Mouse (Mus musculus): Measurements from ENCODE around the gene Plxdc1. TPM values are rescaled to one million over a fixed set of nuclear protein-coding genes. Genes with fewer than 3 reads are reported as not detected.

Gene Plxdc1
- polyA plus RNA-seq, 2 experiments = 0.20 to 0.38 TPM

- WGBS (ENCODE audit: insufficient replicate concordance) = 43% methylated on average over 15 of the region's 15 CpGs
- Histone ChIP-seq H3K27me3 (ENCODE audit: control insufficient read depth, insufficient read depth, low read length) (no peaks in the 10 kb centered on the region), H3K4me1 (replicated peaks; ENCODE audit: control insufficient read depth in 2 of 2, insufficient read depth in 2 of 2, low read length in 1 of 2) (0 out of 4 replicates have a peak, but pooled peaks cover 0 to 2% of the 10 kb centered on the region in 2 experiments), H3K27ac (no peak overlapping the region), H3K36me3 (replicated peaks; ENCODE audit: control insufficient read depth, insufficient read depth, low read depth) (no peaks in the 10 kb centered on the region), H3K4me2 (ENCODE audit: low read depth) (no peak overlapping the region), H3K9ac (replicated peaks) (no peak overlapping the region), H3K9me3 (ENCODE audit: control insufficient read depth, low read length) (no peaks in the 10 kb centered on the region), H3K4me3 (ENCODE audit: insufficient read depth in 1 of 2, low read depth in 2 of 2, low read length in 2 of 2) (no peak overlapping the region)
- TF ChIP-seq EP300 (IDR thresholded peaks at IDR 0.05; ENCODE audit: low read depth) (no peak), CTCF (IDR thresholded peaks at IDR 0.05; ENCODE audit: low read depth) (no peak)
- ATAC-seq (ENCODE audit: insufficient read depth) (no peak), DNase-seq (ENCODE audit: low read depth in 3 of 3, low spot score in 3 of 3) (no peak)
These were observed 43.7 kb downstream of the Plxdc1 start for GRCm38 (mm10) chr11:97942420-97943111.

GRCm38 (mm10) chr11:97937469-97938105, 48.7 kb downstream of the Plxdc1 start:
- Histone ChIP-seq H3K4me3 (ENCODE audit: insufficient read depth in 1 of 2, low read depth in 2 of 2, low read length in 2 of 2) (no peak overlapping the region), H3K9ac (replicated peaks) (no peak overlapping the region), H3K4me1 (replicated peaks; ENCODE audit: control insufficient read depth in 2 of 2, insufficient read depth in 2 of 2, low read length in 1 of 2) (peaks cover 0 to 8% of the 10 kb centered on the region in 2 experiments; a peak in 1 of 4 replicates), H3K27me3 (ENCODE audit: control insufficient read depth, insufficient read depth, low read length) (no peaks in the 10 kb centered on the region), H3K36me3 (replicated peaks; ENCODE audit: control insufficient read depth, insufficient read depth, low read depth) (no peaks in the 10 kb centered on the region), H3K27ac (no peak overlapping the region), H3K9me3 (ENCODE audit: control insufficient read depth, low read length) (no peaks in the 10 kb centered on the region), H3K4me2 (ENCODE audit: low read depth) (no peak overlapping the region)
- 49% methylated on average over 2 of the region's 2 CpGs for WGBS (ENCODE audit: insufficient replicate concordance)
- TF ChIP-seq CTCF (IDR thresholded peaks at IDR 0.05; ENCODE audit: low read depth) (no peak), EP300 (IDR thresholded peaks at IDR 0.05; ENCODE audit: low read depth) (no peak)
- DNase-seq (ENCODE audit: low read depth in 3 of 3, low spot score in 3 of 3) (no peak), ATAC-seq (ENCODE audit: insufficient read depth) (no peak)

- TF ChIP-seq EP300 (IDR thresholded peaks at IDR 0.05; ENCODE audit: low read depth) (no peak), CTCF (IDR thresholded peaks at IDR 0.05; ENCODE audit: low read depth) (peak; percentile 80)
- Histone ChIP-seq H3K27me3 (ENCODE audit: control insufficient read depth, insufficient read depth, low read length) (no peaks in the 10 kb centered on the region), H3K4me1 (replicated peaks; ENCODE audit: control insufficient read depth in 2 of 2, insufficient read depth in 2 of 2, low read length in 1 of 2) (peaks cover 0 to 7% of the 10 kb centered on the region in 2 experiments; a peak in 1 of 4 replicates), H3K9me3 (ENCODE audit: control insufficient read depth, low read length) (no peaks in the 10 kb centered on the region), H3K36me3 (replicated peaks; ENCODE audit: control insufficient read depth, insufficient read depth, low read depth) (no peaks in the 10 kb centered on the region), H3K4me3 (ENCODE audit: insufficient read depth in 1 of 2, low read depth in 2 of 2, low read length in 2 of 2) (no peak overlapping the region), H3K27ac (no peak overlapping the region), H3K4me2 (ENCODE audit: low read depth) (no peak overlapping the region), H3K9ac (replicated peaks) (no peak overlapping the region)
- peak in 2 of 3 experiments; percentile 28 to 44 for DNase-seq (ENCODE audit: low read depth in 3 of 3, low spot score in 3 of 3)
- no peak for ATAC-seq (ENCODE audit: insufficient read depth)
- 38% methylated on average over 3 of the region's 3 CpGs for WGBS (ENCODE audit: insufficient replicate concordance)
These were observed 49.5 kb downstream of the Plxdc1 start for GRCm38 (mm10) chr11:97936758-97937157.

- Histone ChIP-seq H3K9ac (replicated peaks) (no peak overlapping the region), H3K27ac (no peak overlapping the region), H3K4me2 (ENCODE audit: low read depth) (no peak overlapping the region), H3K27me3 (ENCODE audit: control insufficient read depth, insufficient read depth, low read length) (no peaks in the 10 kb centered on the region), H3K4me1 (replicated peaks; ENCODE audit: control insufficient read depth in 2 of 2, insufficient read depth in 2 of 2, low read length in 1 of 2) (peaks cover 0 to 7% of the 10 kb centered on the region in 2 experiments; a peak in 1 of 4 replicates), H3K9me3 (ENCODE audit: control insufficient read depth, low read length) (no peaks in the 10 kb centered on the region), H3K4me3 (ENCODE audit: insufficient read depth in 1 of 2, low read depth in 2 of 2, low read length in 2 of 2) (no peak overlapping the region), H3K36me3 (replicated peaks; ENCODE audit: control insufficient read depth, insufficient read depth, low read depth) (no peaks in the 10 kb centered on the region)
- no peak for TF ChIP-seq EP300 (IDR thresholded peaks at IDR 0.05; ENCODE audit: low read depth)
- TF ChIP-seq CTCF (IDR thresholded peaks at IDR 0.05; ENCODE audit: low read depth) = no peak
- WGBS (ENCODE audit: insufficient replicate concordance) = 26% methylated on average over 4 of the region's 4 CpGs
- no peak for ATAC-seq (ENCODE audit: insufficient read depth)
- peak in 2 of 3 experiments; percentile 43 to 60 for DNase-seq (ENCODE audit: low read depth in 3 of 3, low spot score in 3 of 3)
These were observed 50.2 kb downstream of the Plxdc1 start for GRCm38 (mm10) chr11:97935913-97936575.

GRCm38 (mm10) chr11:97933553-97933952, 52.7 kb downstream of the Plxdc1 start:
- WGBS (ENCODE audit: insufficient replicate concordance) = 61% methylated on average over 1 of the region's 1 CpGs

More at GRCm38 (mm10) chr11:97933553-97933952, 52.7 kb downstream of the Plxdc1 start:
- Histone ChIP-seq H3K27me3 (ENCODE audit: control insufficient read depth, insufficient read depth, low read length) (no peaks in the 10 kb centered on the region), H3K36me3 (replicated peaks; ENCODE audit: control insufficient read depth, insufficient read depth, low read depth) (no peaks in the 10 kb centered on the region), H3K4me3 (ENCODE audit: insufficient read depth in 1 of 2, low read depth in 2 of 2, low read length in 2 of 2) (no peak overlapping the region), H3K4me2 (ENCODE audit: low read depth) (no peak overlapping the region), H3K4me1 (replicated peaks; ENCODE audit: control insufficient read depth in 2 of 2, insufficient read depth in 2 of 2, low read length in 1 of 2) (peaks cover 0 to 7% of the 10 kb centered on the region in 2 experiments; a peak in 1 of 4 replicates), H3K27ac (no peak overlapping the region), H3K9ac (replicated peaks) (no peak overlapping the region), H3K9me3 (ENCODE audit: control insufficient read depth, low read length) (no peaks in the 10 kb centered on the region)
- no peak for TF ChIP-seq CTCF (IDR thresholded peaks at IDR 0.05; ENCODE audit: low read depth)
- no peak for TF ChIP-seq EP300 (IDR thresholded peaks at IDR 0.05; ENCODE audit: low read depth)
- DNase-seq (ENCODE audit: low read depth in 3 of 3, low spot score in 3 of 3) = no peak
- ATAC-seq (ENCODE audit: insufficient read depth) = no peak

Measured in liver, embryonic 14.5 days (tissue).